Mouse (Mus musculus) retina, embryonic 14.5 days (tissue): Measurements from ENCODE around the gene Dock1.
A peak's percentile ranks its signal among the peaks of the same experiment; 100 is the strongest.

ENCODE experiments used
- DNase-seq: peaks from one replicate; pipeline ENCODE4 v3.0.0-alpha.2; 2015; ENCODE audit warnings: low spot score

Dock1 gene

DNA sequence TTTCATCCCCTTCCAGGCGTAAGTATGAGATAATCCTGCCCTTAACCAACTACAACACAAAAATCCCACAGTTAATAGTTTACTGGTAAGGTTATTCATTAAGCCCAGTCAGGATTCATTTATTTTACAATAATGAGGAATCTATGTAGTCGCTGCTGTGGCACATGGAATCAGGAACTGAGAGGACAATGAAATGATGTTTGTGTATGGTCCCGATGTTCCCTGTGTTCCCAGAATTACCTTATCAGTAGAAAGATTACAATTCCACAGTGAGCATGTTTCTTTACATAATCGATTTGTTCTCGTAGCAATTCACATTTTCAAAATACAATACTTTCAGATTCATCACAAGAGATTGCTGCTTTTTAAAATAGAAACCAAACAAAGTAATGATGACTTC, 83.0 kb downstream of the Dock1 start:
- DNase-seq: no peak

GRCm38 (mm10) chr7:134757605-134758004, 87.2 kb downstream of the Dock1 start:
- DNase-seq: no peak

- DNase-seq: no peak
Measured at GRCm38 (mm10) chr7:134761799-134762198, 91.3 kb downstream of the Dock1 start.

GRCm38 (mm10) chr7:134765130-134765529, 94.7 kb downstream of the Dock1 start:
- no peak for DNase-seq

- DNase-seq: no peak
Measured at GRCm38 (mm10) chr7:134771314-134771713, 100.9 kb downstream of the Dock1 start.

- no peak for DNase-seq
Measured at GRCm38 (mm10) chr7:134772363-134772762, 101.9 kb downstream of the Dock1 start.

- DNase-seq: no peak
Measured at GRCm38 (mm10) chr7:134772867-134773590, 102.6 kb downstream of the Dock1 start.

DNA sequence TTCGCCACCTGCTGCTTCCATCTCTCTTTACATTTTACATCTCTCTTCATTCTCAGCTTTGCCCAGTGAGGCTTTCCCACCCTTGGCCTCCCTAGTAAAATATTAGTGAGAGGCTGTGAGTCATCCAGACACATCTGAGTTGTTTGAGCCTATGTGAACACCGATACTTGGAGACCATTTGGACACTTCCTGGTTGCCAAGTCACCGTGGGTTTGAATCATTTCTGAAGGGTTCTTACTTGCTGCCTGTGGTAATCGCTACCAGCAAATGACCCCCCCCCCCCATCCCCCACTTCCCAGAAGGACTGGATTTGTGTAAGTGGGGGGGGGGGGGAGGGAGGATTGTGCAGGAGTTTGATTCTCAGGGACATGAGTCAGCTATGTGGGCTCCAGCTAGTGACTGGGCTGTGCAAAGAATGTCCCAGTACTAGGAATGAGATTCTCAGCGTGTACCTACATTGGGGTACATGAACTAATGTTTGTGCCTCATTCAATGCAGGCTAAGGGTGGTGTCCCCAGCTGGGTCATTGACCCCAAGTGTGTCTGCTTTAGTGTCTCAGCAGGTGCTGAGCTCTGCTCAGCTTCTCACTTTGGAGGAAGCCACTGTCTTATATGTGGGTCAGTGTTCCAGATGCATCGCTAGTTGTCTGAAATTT, 103.4 kb downstream of the Dock1 start:
- DNase-seq: no peak

- DNase-seq: peak; percentile 27
Measured at GRCm38 (mm10) chr7:134774468-134775162, 104.2 kb downstream of the Dock1 start.

DNA sequence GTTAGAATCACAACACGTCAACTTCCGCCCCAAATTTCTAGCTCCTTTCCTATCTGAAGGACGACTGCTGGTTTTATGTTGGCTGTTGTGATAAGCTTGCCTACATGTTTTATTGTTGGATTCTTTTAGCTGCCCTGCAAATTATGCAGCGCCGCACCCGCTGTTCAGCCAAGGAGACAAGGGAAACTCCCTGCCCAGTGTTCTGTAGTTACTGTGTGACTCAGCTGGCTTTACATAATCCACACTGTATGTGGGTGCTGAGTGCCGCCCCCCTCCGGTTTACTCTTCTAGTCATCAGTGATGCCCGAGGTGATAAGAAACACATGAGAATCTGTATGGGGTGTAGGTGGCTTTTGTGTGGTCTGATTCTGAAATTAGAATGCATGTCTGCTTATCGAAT, 105.2 kb downstream of the Dock1 start:
- no peak for DNase-seq

DNA sequence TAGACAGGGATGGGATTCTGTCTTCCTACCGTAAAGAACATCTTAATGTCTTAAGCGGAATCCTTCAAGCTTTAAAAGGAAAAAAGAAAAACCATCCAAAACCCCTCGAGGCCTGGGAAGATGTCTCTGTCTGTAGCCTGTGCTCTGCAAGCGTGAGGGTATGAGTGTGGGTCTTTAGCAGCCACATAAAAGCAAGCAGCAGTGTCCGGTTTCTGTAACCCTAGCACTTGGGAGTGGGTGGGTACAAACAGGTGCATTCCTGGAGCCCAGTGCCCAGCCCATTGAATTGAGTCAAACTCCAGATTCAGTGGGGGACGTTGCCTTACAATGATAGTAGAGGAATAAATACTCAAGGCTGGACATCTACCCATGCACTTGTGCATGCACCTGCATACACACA, 105.9 kb downstream of the Dock1 start:
- no peak for DNase-seq

- no peak for DNase-seq
Measured at GRCm38 (mm10) chr7:134779761-134780160, 109.3 kb downstream of the Dock1 start.

GRCm38 (mm10) chr7:134787110-134787509, 116.7 kb downstream of the Dock1 start:
- DNase-seq: no peak

GRCm38 (mm10) chr7:134794889-134795288, 124.4 kb downstream of the Dock1 start:
- no peak for DNase-seq

GRCm38 (mm10) chr7:134800079-134800478, 129.6 kb downstream of the Dock1 start:
- DNase-seq: no peak

- DNase-seq: no peak
Measured at GRCm38 (mm10) chr7:134804422-134804821, 134.0 kb downstream of the Dock1 start.

DNA sequence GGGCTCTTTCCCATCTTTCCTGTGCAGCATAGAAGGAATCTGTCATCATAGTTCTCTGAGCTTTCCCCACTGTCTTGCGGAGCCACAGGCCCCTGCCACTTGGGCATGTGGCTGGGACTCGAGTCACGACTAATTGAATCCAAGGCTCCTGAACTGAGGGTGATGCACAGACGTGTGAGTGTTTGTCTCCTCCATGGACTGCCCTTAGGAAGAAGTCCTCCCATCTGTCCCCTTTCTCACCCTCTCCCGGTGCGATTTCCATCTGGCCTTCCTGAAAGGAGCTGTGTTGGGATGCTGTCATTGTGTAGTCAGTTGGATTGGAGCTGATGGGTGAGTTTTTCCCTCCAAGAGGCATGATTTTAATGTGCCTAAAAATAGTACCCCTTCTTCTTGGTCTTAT, 136.3 kb downstream of the Dock1 start:
- DNase-seq: no peak

DNA sequence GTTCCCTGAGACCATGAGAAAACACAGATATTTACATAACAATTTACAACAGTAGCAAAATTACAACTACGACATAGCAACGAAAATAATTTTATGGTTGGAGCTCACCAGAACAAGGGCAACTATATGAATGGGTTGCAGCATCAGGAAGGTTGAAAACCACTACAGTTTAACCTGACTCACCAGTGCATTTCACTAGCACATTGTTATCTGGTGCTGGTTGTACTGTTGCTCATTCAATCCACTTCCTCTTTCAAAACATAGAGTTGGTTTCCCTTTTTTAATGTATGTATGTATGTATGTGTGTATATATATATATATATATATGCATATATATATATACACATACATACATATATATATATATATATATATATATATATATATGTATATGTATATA, 138.0 kb downstream of the Dock1 start:
- DNase-seq: no peak

DNA sequence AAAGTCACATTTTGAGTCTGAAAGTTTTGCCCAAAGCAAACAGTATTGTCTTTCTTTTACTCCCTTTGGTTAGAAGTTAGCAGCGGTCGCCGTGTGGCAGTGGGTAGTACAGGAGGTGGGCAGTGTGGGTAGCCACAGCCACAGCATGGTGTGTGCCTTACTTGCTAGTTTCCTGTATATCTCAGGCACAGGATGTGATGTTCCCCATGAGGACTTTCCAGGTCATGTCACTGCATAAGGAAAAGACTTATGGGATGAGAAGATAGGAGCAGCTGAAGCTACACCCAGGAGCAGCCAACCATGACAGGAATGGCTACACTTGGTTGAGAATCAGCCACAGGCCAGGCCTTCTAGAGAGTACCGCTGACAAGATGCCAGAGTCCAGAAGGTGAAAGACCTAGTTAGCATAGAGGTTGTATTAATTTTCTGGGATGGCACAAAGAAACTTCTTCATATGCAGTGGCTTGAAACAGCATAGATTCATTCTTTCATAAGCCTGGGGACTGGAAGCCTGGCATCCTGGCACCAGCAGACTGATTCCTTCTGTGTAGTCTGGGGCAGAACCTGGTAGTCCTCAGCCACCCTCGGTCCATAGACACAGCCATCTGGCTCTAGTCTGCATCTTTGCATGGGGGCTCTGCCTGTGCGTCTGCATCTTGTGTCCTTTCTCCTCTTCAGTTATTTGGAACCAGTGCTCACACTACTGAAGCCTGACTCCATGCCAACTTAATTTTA, 139.0 kb downstream of the Dock1 start:
- DNase-seq: no peak

DNA sequence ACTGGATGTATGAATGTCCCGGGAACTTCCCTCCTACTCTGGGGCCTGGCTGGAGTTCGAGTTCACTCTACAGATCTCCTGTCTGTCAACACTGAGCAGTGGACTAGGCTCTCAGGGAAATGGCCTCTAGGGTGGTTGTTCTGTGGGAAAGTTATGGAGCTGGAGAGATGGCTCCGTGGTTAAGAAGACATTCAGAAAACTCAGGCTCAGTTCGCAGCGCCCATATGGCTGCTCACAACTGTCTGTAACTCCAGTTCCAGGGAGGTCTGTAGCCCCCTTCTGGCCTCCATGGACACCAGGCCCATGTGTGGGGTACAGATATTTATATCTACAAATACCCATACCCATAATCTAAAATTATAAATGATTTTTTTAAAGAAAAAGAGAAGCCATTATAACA, 148.0 kb downstream of the Dock1 start:
- DNase-seq: no peak

- DNase-seq: peak; percentile 23
Measured at GRCm38 (mm10) chr7:134821264-134821663, 150.8 kb downstream of the Dock1 start.

DNA sequence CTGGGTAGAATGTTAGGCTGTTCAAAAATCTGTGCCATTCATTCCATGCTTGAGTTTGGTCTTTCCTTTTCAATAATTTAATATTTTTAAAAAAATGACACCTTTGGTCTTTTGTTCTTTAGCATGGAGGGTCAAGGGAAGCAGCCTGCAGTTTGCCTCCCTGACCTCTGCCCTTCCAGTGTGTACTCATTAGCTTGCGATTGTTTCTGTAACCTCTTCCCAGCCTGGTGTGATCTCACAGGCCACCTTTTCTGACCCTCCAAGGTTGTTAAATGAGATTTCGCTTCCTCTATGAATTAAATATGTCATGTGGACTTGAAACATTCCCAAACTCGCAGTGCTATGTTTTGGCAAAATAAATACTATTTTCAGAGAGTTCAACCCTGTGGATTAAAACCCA, 151.6 kb downstream of the Dock1 start:
- no peak for DNase-seq

DNA sequence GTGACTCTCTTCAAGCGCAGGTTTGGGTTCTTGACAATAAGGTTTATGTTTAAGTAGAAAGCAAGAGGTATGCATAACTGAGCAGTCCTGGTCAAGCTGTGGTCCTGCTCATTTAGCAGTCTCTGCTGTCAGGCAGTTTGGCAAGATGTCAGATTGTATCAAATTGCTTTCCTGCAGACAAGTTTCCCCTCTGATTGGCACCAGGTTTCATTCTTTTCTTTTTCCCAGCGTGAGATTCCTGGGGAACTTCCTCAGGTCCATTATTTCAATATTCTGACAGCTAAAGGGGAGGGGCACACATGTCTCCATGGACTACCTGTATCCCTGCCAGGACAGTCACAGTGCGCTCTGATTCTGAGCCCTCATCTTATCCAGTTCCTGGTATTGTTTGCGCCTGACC, 153.4 kb downstream of the Dock1 start:
- DNase-seq: peak; percentile 6
